Mouse (Mus musculus): ENCODE measurements around the gene Creb5. TPM values are rescaled to one million over a fixed set of nuclear protein-coding genes. Genes with fewer than 3 reads are reported as not detected.
A peak's percentile ranks its signal among the peaks of the same experiment; 100 is the strongest.

Gene Creb5
- polyA plus RNA-seq, 1 experiment from 2014 or later, result 15.4 TPM

DNA sequence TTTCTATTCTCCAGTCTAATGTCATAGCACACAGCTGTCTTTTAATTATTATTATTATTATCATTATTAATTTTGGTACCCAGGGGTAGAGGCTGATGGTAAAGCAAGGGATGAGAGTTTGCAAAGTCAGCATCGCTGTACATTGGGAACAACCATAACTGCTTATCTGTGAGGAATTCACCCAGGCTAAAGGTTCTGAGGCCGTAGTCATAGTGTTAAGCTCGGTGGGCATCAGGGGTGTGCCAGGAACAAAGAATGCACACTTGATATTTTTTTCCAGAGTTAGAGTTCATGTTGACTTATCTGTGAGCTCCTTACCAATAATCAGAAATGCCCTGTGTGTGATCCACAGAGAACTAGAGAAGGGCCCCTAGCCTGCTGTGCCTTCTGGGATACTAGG is 288.8 kb downstream of the Creb5 start:
- peaks cover 29% of the 10 kb centered on the region for H3K4me1 ChIP-seq

DNA sequence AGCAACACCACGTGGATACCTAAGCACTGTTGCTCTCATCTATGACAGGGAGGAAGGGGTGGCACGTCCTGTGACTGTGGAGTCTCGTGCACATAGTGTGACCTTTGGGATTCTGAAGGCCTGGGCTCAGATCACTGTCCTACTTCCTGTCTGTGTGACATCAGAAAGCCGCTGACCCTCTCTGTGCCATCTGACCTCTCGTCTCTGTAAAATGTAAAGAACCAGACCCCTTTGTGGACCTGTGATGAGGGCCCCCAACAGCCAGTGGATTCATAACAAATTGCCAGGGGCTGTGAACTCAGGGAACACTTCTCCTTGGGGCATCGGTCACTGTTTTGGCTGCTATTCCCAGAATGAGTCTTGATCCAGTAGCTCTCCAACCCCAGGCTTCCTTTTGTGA is 289.8 kb downstream of the Creb5 start:
- H3K9me3 ChIP-seq, result no peaks in the 10 kb centered on the region
- H3K4me1 ChIP-seq, result peaks cover 29% of the 10 kb centered on the region
- no peaks in the 10 kb centered on the region for H3K27me3 ChIP-seq (ENCODE audit: insufficient read depth, poor library complexity, severe bottlenecking)
- H3K36me3 ChIP-seq, result no peaks in the 10 kb centered on the region
- H3K27ac ChIP-seq, result no peak overlapping the region
- DNase-seq (ENCODE audit: low spot score), result no peak
- H3K4me3 ChIP-seq, result no peak overlapping the region
- 78% methylated on average over 6 of the region's 6 CpGs for WGBS

More for the DNA sequence above, 288.8 kb downstream of the Creb5 start:
- Histone ChIP-seq H3K9me3 (no peaks in the 10 kb centered on the region), H3K27ac (no peak overlapping the region), H3K27me3 (ENCODE audit: insufficient read depth, poor library complexity, severe bottlenecking) (no peaks in the 10 kb centered on the region), H3K36me3 (no peaks in the 10 kb centered on the region), H3K4me3 (no peak overlapping the region)
- WGBS, result 76% methylated on average over 3 of the region's 3 CpGs
- DNase-seq (ENCODE audit: low spot score), result peak; percentile 33

DNA sequence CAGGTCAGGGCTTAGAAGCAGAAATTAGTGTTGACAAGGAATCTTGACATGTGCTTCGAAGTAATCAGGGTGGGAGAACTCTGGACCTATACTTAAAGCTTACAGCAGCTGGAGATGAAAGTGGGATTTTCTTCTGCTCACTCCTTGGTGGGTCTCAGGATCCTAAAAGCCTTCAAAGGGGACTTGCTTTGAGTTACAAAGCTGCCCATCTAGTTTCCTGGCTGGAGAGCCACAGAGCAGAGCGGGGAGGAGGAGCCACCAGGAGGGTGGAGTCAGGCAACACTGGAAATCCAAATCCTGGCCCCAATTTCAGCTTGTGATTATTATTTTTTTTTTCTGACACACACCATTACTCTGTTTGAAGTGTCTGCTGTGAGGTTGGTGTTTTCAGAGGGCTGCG is 290.7 kb downstream of the Creb5 start:
- Histone ChIP-seq H3K36me3 (no peaks in the 10 kb centered on the region), H3K27ac (no peak overlapping the region), H3K9me3 (no peaks in the 10 kb centered on the region), H3K4me3 (no peak overlapping the region), H3K4me1 (peaks cover 26% of the 10 kb centered on the region), H3K27me3 (ENCODE audit: insufficient read depth, poor library complexity, severe bottlenecking) (no peaks in the 10 kb centered on the region)
- DNase-seq (ENCODE audit: low spot score), result no peak
- 77% methylated on average over 3 of the region's 3 CpGs for WGBS

DNA sequence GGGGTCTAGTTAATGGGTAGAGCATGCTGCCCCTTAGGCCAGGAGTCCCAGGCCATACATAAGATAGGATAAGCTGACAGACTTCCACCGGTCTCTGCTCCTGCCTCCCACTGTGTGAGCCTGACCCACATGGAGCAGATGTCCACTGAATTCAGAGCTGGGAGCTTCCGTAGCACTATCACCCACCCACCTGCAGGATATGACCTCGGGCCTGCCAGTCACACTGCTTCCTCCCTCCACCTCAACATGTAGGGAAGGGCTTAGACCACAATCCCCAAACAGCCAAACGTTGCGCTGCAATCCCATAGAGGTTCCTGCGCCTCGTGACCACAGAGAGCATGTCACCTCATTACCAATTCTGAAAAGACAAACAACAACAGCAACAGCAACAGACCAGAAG is 293.3 kb downstream of the Creb5 start:
- H3K36me3 ChIP-seq, result no peaks in the 10 kb centered on the region
- no peak for DNase-seq (ENCODE audit: low spot score)
- 76% methylated on average over 7 of the region's 7 CpGs for WGBS
- no peaks in the 10 kb centered on the region for H3K27me3 ChIP-seq (ENCODE audit: insufficient read depth, poor library complexity, severe bottlenecking)
- H3K4me1 ChIP-seq, result peaks cover 23% of the 10 kb centered on the region
- no peaks in the 10 kb centered on the region for H3K9me3 ChIP-seq
- H3K4me3 ChIP-seq, result no peak overlapping the region
- H3K27ac ChIP-seq, result no peak overlapping the region

DNA sequence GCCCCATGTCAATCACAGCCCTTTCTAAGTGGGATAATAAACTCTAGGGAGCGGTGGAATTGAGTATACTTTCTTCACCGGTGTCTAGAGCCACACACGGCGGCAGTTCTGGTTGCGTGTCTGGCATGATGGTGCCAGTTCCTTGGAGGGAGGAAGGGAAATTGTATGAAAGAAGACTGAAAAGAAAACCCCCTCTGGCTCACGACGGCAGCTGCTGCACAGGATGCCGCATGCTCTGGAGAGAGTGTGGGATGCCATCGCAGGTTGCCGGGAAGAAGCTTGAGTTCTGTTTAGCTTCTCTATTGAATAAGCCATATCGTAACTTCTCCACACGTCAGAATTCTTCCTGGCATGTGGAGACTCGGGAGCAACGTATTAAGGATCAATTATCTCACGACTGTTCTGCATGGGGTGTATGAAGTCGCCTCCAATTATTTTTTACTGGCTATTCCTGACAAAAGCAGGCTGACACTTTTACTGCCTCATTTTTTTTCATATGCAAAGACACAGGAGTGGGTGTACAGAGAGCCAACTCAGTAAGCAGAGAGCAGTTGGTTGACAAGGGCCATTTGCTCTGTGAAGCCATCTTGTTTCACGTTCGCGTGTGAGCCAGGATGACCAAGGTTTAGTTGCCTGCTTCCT is 296.3 kb downstream of the Creb5 start:
- DNase-seq (ENCODE audit: low spot score), result no peak
- H3K36me3 ChIP-seq, result no peaks in the 10 kb centered on the region
- peaks cover 23% of the 10 kb centered on the region for H3K4me1 ChIP-seq
- 77% methylated on average over 19 of the region's 19 CpGs for WGBS
- no peak overlapping the region for H3K27ac ChIP-seq
- H3K9me3 ChIP-seq, result no peaks in the 10 kb centered on the region
- H3K4me3 ChIP-seq, result no peak overlapping the region
- H3K27me3 ChIP-seq (ENCODE audit: insufficient read depth, poor library complexity, severe bottlenecking), result no peaks in the 10 kb centered on the region

DNA sequence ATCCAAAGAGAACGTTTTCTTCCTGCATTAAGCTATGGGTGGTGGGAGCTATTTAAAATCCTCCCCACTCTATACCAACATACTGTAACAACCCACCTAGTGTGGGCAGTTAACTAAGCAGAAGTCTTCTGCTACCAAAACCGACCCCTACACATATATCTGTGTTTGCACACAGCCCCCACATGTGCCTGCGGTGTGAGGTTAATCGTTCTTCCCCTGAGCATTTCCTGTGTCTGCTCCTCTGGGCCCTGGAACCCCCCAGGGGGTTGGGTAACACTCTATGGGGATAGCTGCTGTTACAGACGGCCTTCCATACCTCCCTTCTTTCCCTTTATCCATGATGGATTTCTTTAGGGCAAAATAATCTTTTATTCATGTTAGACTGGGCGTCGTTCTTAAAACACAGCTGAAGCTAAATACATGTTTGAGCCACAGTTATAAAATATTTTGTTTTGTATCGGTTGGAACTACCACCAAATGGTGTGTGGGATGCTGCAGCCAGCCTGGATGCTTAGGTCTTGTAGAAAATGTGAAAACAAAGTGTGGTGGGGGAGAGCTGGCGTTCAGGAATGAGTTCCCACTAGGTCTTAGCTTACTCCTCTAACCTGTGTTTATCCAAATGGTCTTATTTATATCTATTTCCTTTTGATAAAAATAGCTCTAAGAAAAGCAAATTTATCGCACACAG is 297.8 kb downstream of the Creb5 start:
- H3K4me1 ChIP-seq, result peaks cover 23% of the 10 kb centered on the region
- H3K9me3 ChIP-seq, result no peaks in the 10 kb centered on the region
- 47% methylated on average over 10 of the region's 10 CpGs for WGBS
- no peak overlapping the region for H3K4me3 ChIP-seq
- H3K27me3 ChIP-seq (ENCODE audit: insufficient read depth, poor library complexity, severe bottlenecking), result no peaks in the 10 kb centered on the region
- no peaks in the 10 kb centered on the region for H3K36me3 ChIP-seq
- no peak for DNase-seq (ENCODE audit: low spot score)
- no peak overlapping the region for H3K27ac ChIP-seq

DNA sequence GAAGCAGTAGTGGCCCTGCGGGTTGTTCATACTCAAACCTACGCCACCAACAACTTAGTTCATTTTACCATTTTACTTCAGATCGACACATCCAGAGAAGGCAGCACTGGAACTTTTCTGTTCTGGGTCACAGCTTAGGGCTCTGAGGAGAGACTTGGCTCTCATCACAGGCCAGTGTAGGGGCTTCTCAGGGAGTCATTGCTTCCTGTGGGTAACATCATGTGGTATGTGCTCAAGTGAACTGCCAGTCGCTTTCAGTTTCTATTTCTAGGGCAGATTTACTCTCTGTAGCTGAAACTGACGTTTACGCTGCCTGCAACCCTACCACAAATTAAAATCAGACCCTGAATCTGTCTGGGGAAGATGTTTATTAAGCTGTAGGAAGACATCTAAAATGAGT is 302.7 kb downstream of the Creb5 start:
- Histone ChIP-seq H3K4me3 (no peak overlapping the region), H3K36me3 (no peaks in the 10 kb centered on the region), H3K4me1 (peaks cover 11% of the 10 kb centered on the region), H3K27me3 (ENCODE audit: insufficient read depth, poor library complexity, severe bottlenecking) (no peaks in the 10 kb centered on the region), H3K27ac (no peak overlapping the region), H3K9me3 (no peaks in the 10 kb centered on the region)
- DNase-seq (ENCODE audit: low spot score), result no peak
- WGBS, result 83% methylated on average over 6 of the region's 6 CpGs

DNA sequence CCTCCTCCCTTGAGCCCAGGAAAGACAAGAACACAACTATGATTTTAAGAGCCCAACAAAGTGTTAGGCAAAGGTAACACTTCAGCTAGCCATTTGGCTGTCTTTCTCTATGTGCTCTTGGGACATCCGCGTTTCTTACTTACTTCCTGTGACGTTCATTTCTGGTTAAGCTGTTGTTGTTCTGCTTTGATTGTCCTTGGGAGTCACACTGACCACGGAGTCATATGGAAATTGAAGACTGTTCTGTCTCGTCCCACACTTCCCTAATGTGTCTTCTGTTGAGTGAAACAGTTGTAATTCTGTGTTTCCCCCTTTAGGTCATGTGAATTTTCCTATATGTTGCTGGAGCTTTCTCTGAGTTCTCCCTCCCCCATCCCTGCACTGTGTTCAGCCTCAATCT is 305.2 kb downstream of the Creb5 start:
- H3K4me3 ChIP-seq, result no peak overlapping the region
- no peak overlapping the region for H3K27ac ChIP-seq
- DNase-seq (ENCODE audit: low spot score), result no peak
- H3K27me3 ChIP-seq (ENCODE audit: insufficient read depth, poor library complexity, severe bottlenecking), result no peaks in the 10 kb centered on the region
- WGBS, result 86% methylated on average over 5 of the region's 5 CpGs
- H3K4me1 ChIP-seq, result peaks cover 9% of the 10 kb centered on the region
- no peaks in the 10 kb centered on the region for H3K9me3 ChIP-seq
- no peaks in the 10 kb centered on the region for H3K36me3 ChIP-seq

DNA sequence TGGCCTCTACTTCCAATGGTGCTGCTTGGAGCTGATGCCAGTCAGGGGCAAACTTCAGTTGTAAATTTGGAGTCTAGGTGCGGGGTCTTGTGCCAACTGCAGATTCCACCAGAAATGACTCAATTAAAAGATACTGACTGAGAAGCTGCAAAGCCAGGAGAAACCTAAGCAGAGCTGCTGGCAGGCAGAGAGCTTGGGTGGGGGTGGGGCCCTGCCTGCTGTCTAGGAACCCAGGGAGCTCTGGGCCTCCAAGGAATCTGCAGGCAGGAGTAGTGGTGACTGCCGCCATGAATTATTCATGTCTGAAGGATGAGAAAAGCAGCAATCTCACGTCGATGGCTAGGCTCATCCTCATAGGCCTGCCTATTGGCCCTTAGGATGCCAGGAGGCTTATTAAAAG is 306.5 kb downstream of the Creb5 start:
- H3K4me3 ChIP-seq, result no peak overlapping the region
- H3K4me1 ChIP-seq, result peaks cover 9% of the 10 kb centered on the region
- H3K36me3 ChIP-seq, result no peaks in the 10 kb centered on the region
- H3K27me3 ChIP-seq (ENCODE audit: insufficient read depth, poor library complexity, severe bottlenecking), result no peaks in the 10 kb centered on the region
- 29% methylated on average over 4 of the region's 4 CpGs for WGBS
- no peak for DNase-seq (ENCODE audit: low spot score)
- peak overlapping the region; percentile 36; the same call in 1 of the 2 replicates for H3K27ac ChIP-seq
- no peaks in the 10 kb centered on the region for H3K9me3 ChIP-seq

DNA sequence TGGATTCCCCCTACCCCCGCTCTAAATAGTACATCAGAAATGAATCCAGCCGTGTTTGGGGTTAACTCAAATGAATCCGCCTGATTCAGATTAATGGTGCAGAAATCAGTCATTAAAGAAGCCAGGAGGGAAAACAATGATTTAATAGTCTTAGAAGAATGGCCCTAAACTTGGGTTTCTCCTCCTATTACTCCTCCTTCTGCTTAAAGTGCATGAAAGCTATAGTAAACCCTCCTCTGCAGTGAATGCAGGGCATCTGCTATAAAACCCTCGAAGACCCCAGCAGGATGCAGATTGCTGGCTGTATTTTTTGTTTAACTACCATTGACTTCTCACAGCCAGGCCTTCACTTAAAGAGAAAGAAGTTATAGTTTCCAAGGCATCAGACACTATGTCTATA is 307.2 kb downstream of the Creb5 start:
- no peak overlapping the region for H3K27ac ChIP-seq
- DNase-seq (ENCODE audit: low spot score), result no peak
- 83% methylated on average over 4 of the region's 4 CpGs for WGBS

DNA sequence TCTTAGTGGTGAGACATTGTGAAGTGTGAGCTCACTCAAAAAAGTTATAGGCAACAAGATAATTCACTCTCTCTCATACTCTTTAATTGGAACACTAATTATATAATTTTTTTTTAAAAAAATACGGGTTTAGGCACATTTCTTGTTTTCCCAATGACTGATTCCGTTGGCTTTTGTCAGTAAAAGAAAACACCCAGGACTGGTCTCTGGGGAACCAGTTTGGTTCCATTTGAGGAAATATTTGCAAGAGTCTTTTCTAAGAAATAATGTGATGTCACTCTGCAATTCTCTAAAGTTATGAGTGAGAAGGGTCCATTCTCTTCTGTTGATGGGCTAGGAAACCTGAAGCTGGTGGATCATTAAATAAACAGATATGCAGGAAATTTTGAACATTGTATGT is 309.3 kb downstream of the Creb5 start:
- Histone ChIP-seq H3K9me3 (no peaks in the 10 kb centered on the region), H3K27ac (no peak overlapping the region)
- WGBS, result 72% methylated on average over 2 of the region's 2 CpGs

More for the DNA sequence above, 307.2 kb downstream of the Creb5 start:
- no peaks in the 10 kb centered on the region for H3K36me3 ChIP-seq
- no peak overlapping the region for H3K4me3 ChIP-seq
- peaks cover 9% of the 10 kb centered on the region for H3K4me1 ChIP-seq
- H3K27me3 ChIP-seq (ENCODE audit: insufficient read depth, poor library complexity, severe bottlenecking), result no peaks in the 10 kb centered on the region
- no peaks in the 10 kb centered on the region for H3K9me3 ChIP-seq

DNA sequence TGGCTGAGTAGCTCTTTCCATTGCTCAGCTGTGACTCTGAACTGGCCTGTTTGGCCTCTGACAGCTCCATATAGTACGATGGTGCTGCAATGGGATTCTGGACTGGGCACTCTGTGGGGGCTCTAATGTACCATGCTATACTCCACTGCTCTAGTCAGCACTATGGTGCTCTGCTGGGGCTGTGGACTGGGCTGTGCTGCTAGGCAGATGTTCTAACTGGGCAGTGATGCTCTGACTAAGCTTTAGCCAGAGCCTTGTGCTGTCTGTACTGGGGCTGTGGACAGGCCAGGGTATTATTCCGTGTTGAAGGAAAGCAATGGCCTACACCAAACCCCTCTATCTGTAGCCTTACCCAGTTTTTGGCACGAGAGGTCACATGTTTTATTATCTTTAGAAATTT is 316.0 kb downstream of the Creb5 start:
- no peak overlapping the region for H3K27ac ChIP-seq
- 74% methylated on average over 3 of the region's 3 CpGs for WGBS
- no peak for DNase-seq (ENCODE audit: low spot score)

More for the DNA sequence above, 309.3 kb downstream of the Creb5 start:
- Histone ChIP-seq H3K36me3 (no peaks in the 10 kb centered on the region), H3K4me1 (peaks cover 9% of the 10 kb centered on the region), H3K27me3 (ENCODE audit: insufficient read depth, poor library complexity, severe bottlenecking) (no peaks in the 10 kb centered on the region), H3K4me3 (no peak overlapping the region)
- no peak for DNase-seq (ENCODE audit: low spot score)

DNA sequence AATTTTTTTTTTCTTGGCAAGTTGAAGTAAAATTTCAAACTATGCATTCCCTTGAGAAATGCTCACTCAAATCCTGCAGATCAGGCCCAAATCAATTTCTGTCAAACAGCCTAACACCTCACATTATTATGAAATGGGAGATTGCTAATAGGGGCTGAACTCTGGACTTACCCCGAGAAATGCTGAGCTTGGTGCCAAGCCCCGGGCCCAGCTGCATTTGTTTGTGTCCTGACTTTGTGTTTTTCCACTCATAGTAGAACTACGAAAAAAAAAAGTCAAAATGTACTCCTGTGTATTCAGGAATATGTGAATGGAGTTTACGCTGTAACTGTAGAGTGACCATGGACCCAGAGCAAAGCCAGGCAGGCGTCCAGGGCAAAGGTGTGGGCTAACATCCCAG is 316.6 kb downstream of the Creb5 start:
- no peak for DNase-seq (ENCODE audit: low spot score)
- WGBS, result 79% methylated on average over 5 of the region's 5 CpGs

More for the DNA sequence above, 316.0 kb downstream of the Creb5 start:
- Histone ChIP-seq H3K27me3 (ENCODE audit: insufficient read depth, poor library complexity, severe bottlenecking) (no peaks in the 10 kb centered on the region), H3K4me1 (peaks cover 14% of the 10 kb centered on the region), H3K9me3 (no peaks in the 10 kb centered on the region), H3K36me3 (no peaks in the 10 kb centered on the region), H3K4me3 (no peak overlapping the region)

More for the DNA sequence above, 316.6 kb downstream of the Creb5 start:
- no peaks in the 10 kb centered on the region for H3K27me3 ChIP-seq (ENCODE audit: insufficient read depth, poor library complexity, severe bottlenecking)
- H3K9me3 ChIP-seq, result no peaks in the 10 kb centered on the region
- peaks cover 14% of the 10 kb centered on the region for H3K4me1 ChIP-seq
- H3K27ac ChIP-seq, result peak overlapping the region; percentile 48; the same call in 1 of the 2 replicates
- no peaks in the 10 kb centered on the region for H3K36me3 ChIP-seq
- no peak overlapping the region for H3K4me3 ChIP-seq
